Mouse (Mus musculus) kidney, postnatal 4 days (tissue): ENCODE data around the gene Acss2.
A peak's percentile ranks its signal among the peaks of the same experiment; 100 is the strongest.

Source experiments
- DNase-seq, 2 experiments: peaks; one replicate each; pipeline ENCODE4 v3.0.0; 2021; ENCODE audit warnings: mixed read lengths in 2 of 2

Gene Acss2

DNA sequence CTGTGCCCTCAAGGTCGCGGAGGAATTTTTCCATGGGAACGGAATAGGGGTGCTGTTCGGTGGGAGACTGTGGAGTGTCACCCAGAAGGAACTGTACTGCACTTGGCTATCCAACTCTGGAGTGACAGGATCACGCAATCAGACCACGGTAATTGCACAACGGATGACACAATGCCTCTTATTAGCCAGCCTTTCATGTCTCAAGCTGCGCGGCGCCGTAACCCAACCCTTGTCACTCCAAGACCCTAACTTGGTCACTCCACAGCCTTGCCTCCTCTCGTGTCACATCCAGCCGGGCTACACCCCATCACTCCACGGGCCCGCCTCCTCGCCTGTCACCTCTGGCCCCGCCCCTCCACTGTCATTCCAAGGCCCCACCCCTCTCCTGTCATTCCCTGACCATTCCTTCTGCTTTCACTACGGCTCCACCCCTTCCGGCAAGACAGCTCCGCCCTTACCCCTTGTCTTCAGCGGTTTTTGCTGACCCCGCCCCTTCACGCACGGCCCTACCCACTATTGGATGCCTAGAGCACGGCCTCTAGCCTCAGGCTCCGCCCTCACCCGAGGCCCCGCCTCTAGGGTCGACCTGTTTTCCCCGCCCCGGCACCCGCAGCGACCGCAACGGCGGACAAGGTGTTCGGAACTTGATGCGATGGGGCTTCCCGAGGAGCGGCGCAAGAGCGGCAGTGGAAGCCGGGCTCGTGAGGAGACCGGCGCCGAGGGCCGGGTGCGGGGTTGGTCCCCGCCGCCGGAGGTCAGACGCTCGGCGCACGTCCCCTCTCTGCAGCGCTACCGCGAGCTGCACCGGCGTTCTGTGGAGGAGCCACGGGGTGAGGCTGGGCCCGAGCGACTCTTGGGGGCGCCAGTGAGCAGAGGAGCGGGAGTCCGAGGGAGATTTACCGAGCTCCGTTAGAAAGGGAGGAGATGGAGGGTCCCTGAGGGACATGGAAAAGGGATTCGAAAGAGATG is at the start of gene Acss2, which contains the start of gene Ggt7:
Gene Acss2, plus strand, starts transcription at position 494 of the 969 bp plus-strand sequence.
Gene Ggt7, minus strand, starts transcription at position 783 of the 969 bp plus-strand sequence.
- peak; percentile 99 to 100 for DNase-seq

DNA sequence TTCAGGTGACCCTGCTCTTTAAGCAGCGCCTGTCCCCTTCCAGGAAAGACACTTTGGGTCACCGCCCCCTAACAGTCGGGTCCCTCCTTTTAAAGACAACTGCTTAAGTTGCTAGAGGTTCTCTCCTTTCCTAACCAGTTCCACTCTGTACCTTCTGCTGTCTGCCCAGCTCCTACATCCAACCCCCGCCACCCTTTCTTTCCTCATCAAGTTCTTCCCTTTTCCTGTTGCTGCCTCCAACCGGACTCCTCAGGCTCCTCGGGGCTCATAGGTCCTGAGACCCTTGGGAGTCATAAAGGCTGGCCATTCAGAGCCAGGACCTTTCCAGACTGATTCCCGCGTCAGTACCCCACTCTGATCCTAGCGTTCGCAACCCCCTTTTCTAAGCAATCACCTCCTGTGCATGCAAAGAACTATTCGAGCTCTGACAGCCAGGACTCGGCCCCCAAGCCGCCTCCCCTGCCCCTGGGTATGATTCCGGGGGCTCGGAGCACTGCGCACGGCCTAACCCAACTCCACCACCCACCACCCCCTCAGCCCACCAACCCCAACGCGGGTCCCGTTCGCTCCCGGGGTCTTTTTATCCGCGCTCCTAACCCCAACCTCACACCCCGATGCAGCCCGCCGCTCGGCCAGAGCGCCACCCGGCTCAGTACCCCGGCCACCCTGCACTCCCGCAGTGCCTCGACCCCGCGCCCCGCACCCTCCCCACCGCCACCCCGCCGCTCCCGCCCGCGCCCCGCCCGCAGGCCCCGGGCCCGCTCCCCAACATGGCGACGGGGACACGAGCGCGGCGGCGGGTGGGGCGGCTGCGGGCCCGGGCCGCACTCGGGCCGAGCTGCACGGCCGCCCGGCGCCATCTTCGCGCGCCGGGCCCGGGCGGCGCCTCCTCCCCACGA is 44.8 kb upstream of the Acss2 start:
- peak; percentile 58 to 71 for DNase-seq

DNA sequence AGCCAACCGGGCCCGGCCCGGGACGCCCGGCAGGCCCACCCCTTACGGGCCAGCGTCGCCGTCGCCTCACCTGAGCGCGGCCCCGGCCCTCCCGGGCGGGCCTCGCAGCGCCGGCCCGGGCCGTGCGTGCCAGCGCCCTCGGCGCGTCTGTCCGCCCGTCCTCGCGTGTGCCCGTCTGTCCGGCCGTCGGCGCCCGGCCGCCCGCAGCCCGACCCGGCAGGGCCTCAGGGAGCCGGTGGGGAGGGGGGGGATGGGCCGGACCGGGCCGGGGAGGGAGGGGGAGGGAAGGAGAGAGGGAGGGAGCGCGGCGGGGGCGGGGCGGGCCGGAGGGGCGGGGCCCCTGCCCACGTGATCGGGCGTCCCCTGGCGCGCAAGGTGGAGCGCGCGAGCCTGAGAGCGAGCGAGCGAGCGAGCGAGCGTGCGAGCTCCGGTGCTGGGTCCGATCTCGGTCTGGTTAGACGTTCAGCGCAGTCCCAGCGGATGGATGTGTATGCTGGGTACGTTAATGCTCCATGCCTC is 44.1 kb upstream of the Acss2 start, which contains the start of gene Ncoa6:
Gene Ncoa6, minus strand, starts transcription at position 325 of the 519 bp plus-strand sequence.
- DNase-seq: peak; percentile 80 to 88

GRCm38 (mm10) chr2:155482021-155482420 is 35.7 kb upstream of the Acss2 start:
- DNase-seq: peak; percentile 85 to 87

DNA sequence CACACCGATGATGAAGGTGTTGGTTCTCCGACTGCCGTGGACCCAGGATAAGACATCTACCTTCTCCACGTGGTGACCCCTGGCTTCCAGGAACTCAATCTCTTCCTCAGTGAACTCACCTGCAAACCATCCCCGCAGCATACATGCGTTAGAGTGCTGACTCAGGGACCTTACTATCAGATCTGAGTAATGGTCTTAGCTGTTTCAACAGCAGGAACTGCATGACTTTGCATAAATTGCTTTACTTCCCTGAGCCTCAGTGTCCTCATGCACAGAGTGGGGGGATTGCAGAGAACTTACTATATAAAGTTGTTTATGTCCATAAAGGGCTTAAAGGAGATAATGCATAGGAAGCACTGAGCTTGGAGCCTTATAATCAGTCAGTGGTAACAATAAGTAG is 26.8 kb upstream of the Acss2 start:
- DNase-seq: no peak

GRCm38 (mm10) chr2:155502596-155502995 is 15.2 kb upstream of the Acss2 start:
- DNase-seq: peak; percentile 13 to 37

GRCm38 (mm10) chr2:155504440-155505355 is 13.1 kb upstream of the Acss2 start:
- DNase-seq: peak; percentile 20 to 40

DNA sequence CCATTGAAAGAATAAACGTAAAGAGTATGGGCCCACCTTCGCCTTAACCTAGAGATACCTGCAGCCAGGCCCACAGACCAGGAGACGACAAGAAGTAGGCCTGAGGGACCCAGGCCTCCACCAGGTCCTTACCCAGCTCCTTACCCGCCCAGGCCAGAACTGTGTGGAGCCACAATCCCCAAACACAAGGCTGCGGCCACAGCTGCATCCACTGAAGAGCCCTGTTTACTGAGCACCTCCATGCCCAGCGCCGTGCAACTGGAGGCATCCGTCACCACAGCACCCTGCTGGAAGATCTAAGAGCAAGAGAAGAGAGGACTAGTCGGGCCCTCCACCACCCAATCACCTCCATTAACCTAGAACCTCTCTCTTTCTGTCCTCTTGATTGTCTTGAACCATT is 11.9 kb upstream of the Acss2 start:
- DNase-seq: no peak

DNA sequence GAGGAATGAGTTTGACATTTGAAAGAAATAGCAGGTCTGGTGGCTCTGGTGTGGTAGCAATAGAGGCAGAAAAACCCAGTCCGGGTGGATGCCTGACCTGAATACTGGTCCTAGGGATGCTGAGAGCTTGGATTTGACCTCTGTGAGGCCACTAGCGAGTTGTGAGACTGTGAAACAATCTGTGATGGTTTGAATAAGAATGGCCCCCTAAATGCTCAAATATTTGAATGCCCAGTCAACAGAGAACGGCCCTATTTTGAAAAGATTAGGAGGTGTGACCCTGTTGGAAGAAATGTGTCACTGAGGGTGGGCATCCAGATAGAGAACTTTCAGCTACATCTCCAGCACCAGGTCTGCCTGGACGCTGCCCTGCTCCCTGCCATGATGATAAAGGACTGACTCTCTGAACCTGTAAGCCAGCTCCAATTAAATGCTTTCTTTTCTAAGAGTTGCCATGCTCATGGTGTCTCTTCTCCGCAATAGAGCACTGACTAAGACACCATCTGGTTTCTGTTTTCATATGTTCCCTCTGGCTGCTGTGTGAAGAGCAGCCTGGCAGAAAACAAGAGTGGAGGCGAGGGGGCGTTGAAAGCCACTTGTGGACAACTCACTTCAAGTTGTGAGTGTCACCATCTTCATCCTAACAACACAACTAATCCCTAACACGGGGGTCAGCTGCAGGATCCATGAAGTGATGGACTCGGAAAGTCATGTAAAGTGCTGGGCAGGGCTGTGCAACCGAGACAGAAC is 9.9 kb upstream of the Acss2 start:
- no peak for DNase-seq

DNA sequence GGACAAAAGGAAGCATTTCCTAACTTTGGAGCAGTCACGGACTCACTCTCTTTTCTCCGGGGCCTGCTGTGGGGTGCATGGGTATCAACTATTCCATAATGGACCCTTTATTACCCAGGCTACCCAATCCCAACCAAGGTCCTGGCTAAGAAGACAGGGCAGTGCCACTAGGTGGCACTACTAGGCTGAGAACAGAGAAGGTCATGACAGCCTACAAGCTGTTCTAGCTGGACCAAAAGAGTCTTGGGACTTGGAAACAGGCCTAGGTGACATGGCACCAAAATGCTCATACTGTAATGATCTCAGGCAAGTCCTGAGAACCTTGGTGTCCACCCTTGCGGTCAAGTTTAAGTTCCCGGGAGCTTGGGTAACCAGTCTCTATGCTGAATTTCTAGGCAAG is 5.3 kb upstream of the Acss2 start:
- peak; percentile 67 to 74 for DNase-seq

DNA sequence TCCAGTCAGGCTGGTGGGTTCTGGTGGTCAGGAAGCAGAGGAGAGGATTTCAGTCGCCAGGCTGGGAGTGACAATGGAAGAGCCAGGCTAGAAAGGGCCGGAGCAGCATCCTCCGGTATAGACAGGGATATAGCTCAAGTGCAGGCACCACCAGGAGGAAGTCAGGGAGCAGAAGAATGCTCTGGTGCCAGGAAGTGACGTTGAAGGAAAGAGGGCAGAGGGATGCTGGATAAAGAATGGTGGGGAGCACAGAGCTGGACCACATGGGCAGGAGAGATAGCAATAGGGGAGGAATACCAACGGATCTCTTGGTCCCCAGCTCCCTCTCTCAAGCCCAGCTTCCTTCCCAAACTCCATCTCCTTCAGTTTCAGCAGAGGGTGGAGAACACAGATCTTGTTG is 4.2 kb upstream of the Acss2 start:
- no peak for DNase-seq

DNA sequence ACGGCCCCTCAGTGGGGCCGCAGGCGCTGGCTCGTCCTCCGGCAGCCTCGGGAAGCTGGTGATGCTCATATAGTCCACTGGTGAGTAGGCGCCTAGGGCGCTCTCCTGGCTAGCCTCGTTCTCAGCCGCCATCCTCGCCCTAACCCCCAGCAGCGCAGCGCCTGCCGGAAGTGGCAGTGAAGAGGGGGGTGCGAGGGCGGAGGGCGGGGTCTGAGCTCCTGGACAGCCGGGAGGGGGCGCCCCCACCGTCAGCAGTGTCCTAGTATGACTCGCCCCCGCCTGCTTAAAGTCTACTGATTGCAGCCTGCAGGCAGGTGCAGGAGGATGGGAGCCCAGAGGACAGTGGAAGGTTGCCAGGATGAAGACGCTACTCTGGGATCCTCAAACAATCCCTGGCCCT is 3.1 kb upstream of the Acss2 start:
- DNase-seq: peak; percentile 81 to 84

GRCm38 (mm10) chr2:155515941-155516340 is 1.8 kb upstream of the Acss2 start:
- peak; percentile 79 for DNase-seq

DNA sequence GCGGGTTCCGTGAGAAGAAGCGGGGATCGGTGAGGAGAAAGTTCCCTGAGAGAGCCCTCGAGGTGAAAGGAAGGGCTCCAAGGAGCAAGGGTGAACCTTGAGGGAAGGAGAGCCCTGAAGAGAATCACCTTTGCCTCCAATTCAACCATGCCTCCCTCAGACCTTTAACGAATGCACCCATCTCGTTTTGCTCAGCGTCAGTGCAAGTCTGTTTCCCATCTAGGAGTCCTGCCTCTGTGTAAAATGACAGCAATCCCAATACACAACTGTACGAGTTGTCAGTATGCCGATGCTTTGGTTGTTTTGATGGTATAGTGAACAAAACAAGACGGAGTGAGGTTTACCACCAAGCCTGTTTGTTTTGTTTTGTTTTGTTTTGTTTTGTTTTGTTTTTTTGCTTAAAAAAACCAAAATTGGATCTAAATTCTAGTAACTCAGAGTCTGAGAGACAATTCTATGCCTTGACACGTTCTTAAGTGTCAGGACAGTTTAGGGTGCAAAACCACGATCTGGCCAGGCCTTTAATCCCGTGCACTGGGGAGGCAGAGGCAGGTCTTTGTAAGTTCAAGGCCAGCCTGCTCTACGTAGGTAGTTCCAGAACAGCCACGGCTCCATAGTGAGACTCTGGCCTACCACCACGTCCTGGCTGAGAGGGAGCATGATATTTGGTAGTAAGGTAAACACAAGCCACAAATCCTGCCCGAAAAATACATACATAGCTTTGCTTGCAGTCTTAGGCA is 953 bp downstream of the Acss2 start:
- DNase-seq: no peak

- DNase-seq: no peak
Observed at GRCm38 (mm10) chr2:155523706-155524105, 6.0 kb downstream of the Acss2 start.

DNA sequence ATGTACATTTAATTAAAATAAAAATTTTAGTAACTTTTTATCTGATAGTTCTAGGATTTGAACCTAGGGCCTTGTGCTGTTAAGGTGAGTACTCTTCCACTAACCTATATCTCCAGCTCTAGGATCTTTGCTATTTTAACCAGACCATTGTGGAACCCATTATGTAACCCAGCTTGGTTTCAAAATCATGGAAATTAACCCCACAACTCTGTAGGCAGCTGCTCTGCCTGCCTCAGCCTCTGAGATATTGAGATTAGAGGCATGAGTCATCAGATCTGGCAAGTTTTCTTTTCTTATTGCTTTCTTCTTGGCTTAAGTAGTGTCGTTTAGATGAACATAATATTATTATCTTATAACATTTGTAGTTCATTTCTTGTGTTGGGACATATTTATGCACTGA is 6.6 kb downstream of the Acss2 start:
- no peak for DNase-seq

DNA sequence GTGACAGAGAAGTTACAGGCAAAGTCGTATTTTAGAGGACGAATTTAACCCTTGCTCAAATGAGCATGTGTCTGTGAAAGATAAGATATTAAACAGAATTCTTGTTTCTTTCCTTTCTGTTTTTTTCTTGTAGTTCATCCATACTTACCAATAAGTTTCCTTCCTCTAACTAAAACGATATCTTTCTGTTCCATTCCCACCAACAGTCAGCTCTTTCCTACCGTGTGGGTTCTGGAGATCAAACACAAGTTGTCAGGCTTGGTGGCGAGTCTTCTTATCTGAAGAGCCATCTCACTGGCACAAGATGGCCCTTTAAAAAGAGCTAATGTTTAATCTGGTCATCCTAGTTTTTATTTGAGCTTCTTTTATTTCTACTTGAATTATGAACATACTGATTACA is 9.6 kb downstream of the Acss2 start:
- DNase-seq: no peak

GRCm38 (mm10) chr2:155536292-155536691 is 18.5 kb downstream of the Acss2 start:
- no peak for DNase-seq

DNA sequence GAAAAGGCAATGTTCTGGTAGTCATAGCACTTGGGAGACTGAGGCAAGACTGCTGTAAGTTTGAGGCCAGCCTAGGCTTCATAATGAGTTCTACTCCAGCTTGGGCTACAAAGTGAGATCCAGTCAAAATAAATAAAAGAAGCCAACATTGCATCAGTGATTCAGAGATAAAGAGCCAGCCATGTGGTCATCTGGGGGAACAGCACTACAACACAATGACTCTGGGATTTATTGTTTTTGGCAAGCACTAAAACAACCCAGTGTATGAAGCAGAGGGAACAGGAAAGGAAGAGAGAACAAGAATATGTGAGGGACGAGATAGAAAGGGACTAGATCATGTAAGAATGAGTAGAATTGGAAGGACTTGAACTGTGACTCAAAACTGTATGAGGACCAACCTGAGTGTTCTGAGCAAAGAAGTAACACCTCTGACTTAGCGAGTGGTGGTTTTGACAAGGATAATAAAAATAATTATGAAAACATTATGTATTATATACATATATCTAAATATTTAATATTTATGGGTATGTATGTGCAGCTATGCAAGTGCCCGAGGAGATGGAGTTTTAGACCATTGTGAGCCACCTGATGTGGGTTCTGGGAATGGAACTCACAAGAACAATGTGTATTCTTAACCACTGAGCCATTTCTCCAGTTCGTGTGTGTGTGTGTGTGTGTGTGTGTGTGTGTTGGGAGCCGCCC is 20.2 kb downstream of the Acss2 start:
- DNase-seq: no peak
